Mouse (Mus musculus) kidney, adult 2 months (tissue): ENCODE data around the gene Itgb3.

Experiments
- CTCF ChIP-seq: fragments of 200-500 bp; conservative IDR thresholded peaks from 2 replicates; pipeline ENCODE4 v1.5.1; 2011; ENCODE audit warnings: low read depth, mild to moderate bottlenecking, control low read depth, low read length, moderate library complexity, mixed read lengths; ENCODE audit not compliant: insufficient read depth, insufficient read length
- POLR2A ChIP-seq: fragments of 200-500 bp; IDR thresholded peaks from one replicate; pipeline ENCODE4 v1.6.1; 2011; ENCODE audit warnings: low read depth, low read length, control low read depth

DNA sequence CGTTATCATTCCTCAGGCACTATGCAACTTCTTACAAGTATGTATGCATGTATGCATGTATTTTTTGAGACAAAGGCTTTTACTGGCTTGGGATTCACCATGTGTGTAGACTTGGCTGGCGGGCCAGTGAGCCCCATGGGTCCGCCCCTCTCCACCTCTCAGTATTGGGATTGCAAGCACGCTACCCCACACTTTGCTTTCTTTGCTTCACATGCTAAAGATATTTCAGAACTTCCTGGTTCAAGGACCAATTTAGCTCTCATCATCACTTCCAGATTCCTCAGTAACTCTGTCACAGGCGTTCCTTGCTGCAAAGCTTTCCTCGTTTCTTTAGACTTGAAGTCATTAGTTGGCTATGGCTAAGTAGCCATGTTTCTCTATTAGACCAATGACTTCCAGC lies 41.7 kb upstream of the Itgb3 start:
- TF ChIP-seq POLR2A: no peak
- no peak for TF ChIP-seq CTCF
